Mouse (Mus musculus): Measurements from ENCODE around the gene Pheta2. TPM values are rescaled to one million over a fixed set of nuclear protein-coding genes. Genes with fewer than 3 reads are reported as not detected.
A peak's percentile ranks its signal among the peaks of the same experiment; 100 is the strongest.

Pheta2 gene
- 1.2 and 1.5 TPM in 2 replicates for polyA plus RNA-seq (2015; fragmentation: Nextera tagmentation; extraction: Ambion mirVana)

GRCm38 (mm10) chr15:82338593-82339112 is at the start of gene Pheta2, which contains the start of the genes Naga and Smdt1:
TSS of gene Pheta2 (plus strand) at chr15:82338942.
TSS of gene Naga (minus strand) at chr15:82338925.
TSS of gene Smdt1 (plus strand) at chr15:82338959.
- H3K27me3 ChIP-seq (replicated peaks), result peaks cover 14% of the 10 kb centered on the region
- under 1% methylated on average over 41 of the region's 41 CpGs for WGBS

DNA sequence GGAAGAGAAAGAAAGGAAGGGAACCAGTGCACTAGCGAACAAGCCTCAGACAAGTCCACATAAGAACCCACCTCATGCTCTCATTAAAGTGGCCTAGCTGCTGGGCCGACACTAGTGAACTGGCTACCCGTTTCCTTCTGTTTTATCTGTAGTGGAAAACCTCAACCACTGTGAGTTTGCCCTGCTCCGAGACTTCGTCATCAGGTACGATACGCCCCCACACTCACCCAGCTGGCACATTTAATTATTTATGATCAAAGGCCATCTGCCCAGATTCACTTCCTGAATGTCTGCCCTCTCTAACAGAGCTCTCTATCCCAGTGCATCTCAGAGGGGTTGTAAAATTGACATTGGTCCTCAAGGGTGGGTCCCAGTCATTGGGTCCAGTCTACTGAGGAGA is 48.5 kb upstream of the Pheta2 start:
- Histone ChIP-seq H3K4me3 (no peak overlapping the region), H3K27me3 (replicated peaks) (no peaks in the 10 kb centered on the region), H3K36me3 (replicated peaks) (peaks cover 57% of the 10 kb centered on the region), H3K9ac (no peak overlapping the region), H3K4me1 (peaks cover 12% of the 10 kb centered on the region), H3K27ac (no peak overlapping the region), H3K9me3 (no peaks in the 10 kb centered on the region), H3K4me2 (no peak overlapping the region)
- no peak for ATAC-seq (replicated peaks)
- 84% methylated on average over 7 of the region's 7 CpGs for WGBS

More at GRCm38 (mm10) chr15:82338593-82339112, at the start of gene Pheta2, which contains the start of the genes Naga and Smdt1:
- peak within 1 kb of the TSS; percentile 58 for H3K9ac ChIP-seq
- H3K9me3 ChIP-seq, result no peaks in the 10 kb centered on the region
- no peaks in the 10 kb centered on the region for H3K36me3 ChIP-seq (replicated peaks)
- peak within 1 kb of the TSS; percentile 56 for H3K4me3 ChIP-seq
- H3K4me1 ChIP-seq, result peaks cover 16% of the 10 kb centered on the region
- ATAC-seq (replicated peaks), result peak; percentile 85
- H3K4me2 ChIP-seq, result peak within 1 kb of the TSS; percentile 72
- peak within 1 kb of the TSS; percentile 39; the same call in 1 of the 2 replicates for H3K27ac ChIP-seq

GRCm38 (mm10) chr15:82292851-82293250 is 45.9 kb upstream of the Pheta2 start:
- Histone ChIP-seq H3K4me3 (no peak overlapping the region), H3K27ac (peak overlapping the region; percentile 55), H3K4me2 (0 out of 2 replicates have a peak overlapping the region, but pooled peaks have one; percentile 3), H3K27me3 (replicated peaks) (no peaks in the 10 kb centered on the region), H3K9me3 (no peaks in the 10 kb centered on the region), H3K9ac (no peak overlapping the region), H3K4me1 (peaks cover 12% of the 10 kb centered on the region), H3K36me3 (replicated peaks) (peaks cover 34% of the 10 kb centered on the region)
- 9% methylated on average over 5 of the region's 5 CpGs for WGBS
- ATAC-seq (replicated peaks), result peak; percentile 29

DNA sequence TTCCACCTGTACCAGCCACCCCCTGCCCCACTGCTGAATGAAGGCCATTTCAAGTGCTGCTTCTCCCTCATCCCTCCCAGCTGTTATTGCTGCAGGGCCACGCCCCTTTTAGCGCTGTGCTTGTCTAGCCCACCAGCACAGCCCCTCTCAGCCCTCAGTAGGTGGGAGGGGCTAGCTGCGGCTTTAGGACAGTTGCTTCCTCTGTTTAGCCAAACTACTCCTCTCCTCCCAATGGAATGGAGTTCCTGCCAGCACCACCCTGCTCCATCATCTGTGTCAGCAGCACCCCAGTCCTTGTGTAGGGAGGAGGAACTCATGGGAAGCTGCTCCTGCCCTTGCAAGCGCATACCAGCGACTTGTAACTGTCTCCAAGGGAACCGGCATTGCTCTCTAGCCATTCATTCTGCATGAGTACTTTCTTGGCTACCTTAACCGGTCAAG is 45.5 kb upstream of the Pheta2 start:
- Histone ChIP-seq H3K4me1 (peaks cover 12% of the 10 kb centered on the region), H3K36me3 (replicated peaks) (peaks cover 31% of the 10 kb centered on the region), H3K4me2 (0 out of 2 replicates have a peak overlapping the region, but pooled peaks have one; percentile 3), H3K4me3 (no peak overlapping the region), H3K9me3 (no peaks in the 10 kb centered on the region), H3K27me3 (replicated peaks) (no peaks in the 10 kb centered on the region), H3K27ac (peak overlapping the region; percentile 55), H3K9ac (no peak overlapping the region)
- 5% methylated on average over 7 of the region's 7 CpGs for WGBS
- peak; percentile 74 for ATAC-seq (replicated peaks)

- peak; percentile 31 for ATAC-seq (replicated peaks)
- no peak overlapping the region for H3K4me3 ChIP-seq
- no peak overlapping the region for H3K9ac ChIP-seq
- 0 out of 2 replicates have a peak, but pooled peaks cover 2% of the 10 kb centered on the region for H3K27me3 ChIP-seq (replicated peaks)
- H3K36me3 ChIP-seq (replicated peaks), result peaks cover 24% of the 10 kb centered on the region
- H3K9me3 ChIP-seq, result no peaks in the 10 kb centered on the region
- peak overlapping the region; percentile 36; the same call in 1 of the 2 replicates for H3K27ac ChIP-seq
- 40% methylated on average over 8 of the region's 8 CpGs for WGBS
- H3K4me2 ChIP-seq, result no peak overlapping the region
- H3K4me1 ChIP-seq, result peaks cover 12% of the 10 kb centered on the region
Measured at GRCm38 (mm10) chr15:82294059-82294458, 44.7 kb upstream of the Pheta2 start.

DNA sequence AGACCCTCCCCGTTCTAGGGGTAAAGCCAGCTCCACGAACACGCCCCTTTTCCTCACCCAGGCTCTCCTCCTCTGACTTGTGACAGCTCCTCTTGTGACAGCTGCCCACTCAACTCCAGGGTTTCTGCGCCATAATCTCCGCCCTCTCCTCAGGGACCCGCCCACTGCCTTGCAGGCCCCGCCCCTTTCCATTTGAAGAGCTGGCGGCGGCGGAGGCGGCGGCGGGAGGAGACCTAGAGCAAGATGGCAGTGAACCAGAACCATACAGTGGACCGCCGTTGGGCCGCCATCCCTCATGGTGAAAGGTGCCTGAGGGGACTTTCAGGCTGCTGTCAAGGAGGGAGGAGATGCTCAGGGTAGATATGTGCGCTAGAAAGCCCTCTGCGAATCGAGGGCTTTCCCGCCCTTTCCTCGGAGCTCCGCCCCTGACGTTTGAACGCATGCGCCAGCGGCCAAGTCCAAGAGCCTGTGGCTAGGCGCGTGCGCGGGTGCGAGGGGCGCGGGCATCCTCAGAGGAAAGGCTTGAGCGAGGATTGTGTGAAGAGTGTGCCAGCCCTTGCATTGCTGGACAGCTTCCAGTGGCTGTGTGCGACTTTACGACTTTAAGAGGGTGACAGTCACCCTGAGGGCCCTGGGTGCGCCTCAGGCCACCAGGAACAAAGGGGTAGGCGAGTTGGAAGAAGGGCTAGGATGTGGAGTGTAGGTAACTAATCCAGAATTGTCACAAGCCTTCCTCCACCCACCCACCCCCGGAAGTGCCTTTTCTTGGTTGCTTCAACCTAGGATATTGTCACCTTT is 39.8 kb upstream of the Pheta2 start, which contains the start of gene Wbp2nl:
Gene Wbp2nl, plus strand, starts transcription at position 191 of the 798 bp plus-strand sequence.
- Histone ChIP-seq H3K4me2 (0 out of 2 replicates have a peak within 1 kb of the TSS, but pooled peaks have one; percentile 8), H3K27me3 (replicated peaks) (0 out of 2 replicates have a peak, but pooled peaks cover 3% of the 10 kb centered on the region), H3K9ac (no peak within 1 kb of the TSS), H3K4me3 (no peak within 1 kb of the TSS), H3K36me3 (replicated peaks) (no peaks in the 10 kb centered on the region), H3K9me3 (no peaks in the 10 kb centered on the region), H3K27ac (no peak within 1 kb of the TSS), H3K4me1 (no peaks in the 10 kb centered on the region)
- ATAC-seq (replicated peaks), result no peak
- 66% methylated on average over 39 of the region's 39 CpGs for WGBS

DNA sequence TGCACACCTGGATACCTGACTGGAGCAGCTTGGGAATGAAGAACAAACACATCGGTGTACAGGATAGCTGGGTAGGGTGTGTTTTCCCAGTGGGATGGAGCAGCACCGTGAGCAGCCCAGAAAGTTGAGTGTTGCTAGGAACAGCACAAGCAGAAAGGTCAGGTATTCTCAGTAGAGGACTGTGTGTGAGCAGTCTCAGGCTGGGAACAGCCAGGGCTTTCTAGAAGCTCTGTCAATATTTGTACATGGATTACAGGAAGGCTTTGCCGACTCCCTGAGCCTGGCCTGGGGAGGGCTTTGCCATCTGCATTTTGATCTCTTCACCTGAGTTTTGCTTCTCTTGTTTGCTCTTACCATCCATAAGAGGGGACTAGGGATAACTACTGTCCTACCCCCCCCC is 31.6 kb upstream of the Pheta2 start:
- no peaks in the 10 kb centered on the region for H3K4me1 ChIP-seq
- H3K36me3 ChIP-seq (replicated peaks), result no peaks in the 10 kb centered on the region
- 80% methylated on average over 3 of the region's 3 CpGs for WGBS
- H3K9me3 ChIP-seq, result no peaks in the 10 kb centered on the region
- H3K4me2 ChIP-seq, result no peak overlapping the region
- H3K27ac ChIP-seq, result no peak overlapping the region
- ATAC-seq (replicated peaks), result no peak
- no peaks in the 10 kb centered on the region for H3K27me3 ChIP-seq (replicated peaks)
- H3K9ac ChIP-seq, result no peak overlapping the region
- H3K4me3 ChIP-seq, result no peak overlapping the region

DNA sequence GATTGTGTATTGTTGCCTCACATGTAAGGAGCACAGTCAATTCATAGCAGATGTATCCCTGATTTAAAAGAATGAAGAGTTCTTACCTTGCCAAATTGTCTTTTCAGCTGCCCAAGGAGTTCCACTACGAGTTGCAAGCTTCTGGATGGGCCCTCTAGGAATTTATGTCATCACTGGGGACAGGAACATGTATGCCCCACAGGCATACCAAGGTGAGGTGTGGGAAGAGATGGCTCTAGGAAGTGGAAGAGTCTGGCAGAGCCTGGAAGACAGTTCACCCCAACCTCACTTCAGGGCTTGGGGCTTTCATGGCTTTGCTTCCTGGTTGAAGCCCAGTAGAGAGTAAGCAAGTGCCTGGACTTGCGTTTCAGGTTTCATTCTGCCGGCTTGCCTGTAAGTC is 30.3 kb upstream of the Pheta2 start:
- H3K4me2 ChIP-seq, result no peak overlapping the region
- no peak overlapping the region for H3K4me3 ChIP-seq
- H3K36me3 ChIP-seq (replicated peaks), result no peaks in the 10 kb centered on the region
- H3K4me1 ChIP-seq, result no peaks in the 10 kb centered on the region
- no peaks in the 10 kb centered on the region for H3K27me3 ChIP-seq (replicated peaks)
- no peak overlapping the region for H3K9ac ChIP-seq
- ATAC-seq (replicated peaks), result no peak
- whole genome bisulfite sequencing, result 77% methylated on average over 3 of the region's 3 CpGs
- no peak overlapping the region for H3K27ac ChIP-seq
- no peaks in the 10 kb centered on the region for H3K9me3 ChIP-seq

- H3K9me3 ChIP-seq, result no peaks in the 10 kb centered on the region
- H3K27ac ChIP-seq, result no peak overlapping the region
- H3K36me3 ChIP-seq (replicated peaks), result no peaks in the 10 kb centered on the region
- ATAC-seq (replicated peaks), result no peak
- H3K4me1 ChIP-seq, result no peaks in the 10 kb centered on the region
- no peak overlapping the region for H3K9ac ChIP-seq
- H3K4me2 ChIP-seq, result no peak overlapping the region
- WGBS, result 88% methylated on average over 6 of the region's 6 CpGs
- no peaks in the 10 kb centered on the region for H3K27me3 ChIP-seq (replicated peaks)
- no peak overlapping the region for H3K4me3 ChIP-seq
Measured at GRCm38 (mm10) chr15:82317839-82318238, 20.9 kb upstream of the Pheta2 start.

- no peak overlapping the region for H3K4me3 ChIP-seq
- no peak overlapping the region for H3K4me2 ChIP-seq
- no peaks in the 10 kb centered on the region for H3K36me3 ChIP-seq (replicated peaks)
- H3K9ac ChIP-seq, result no peak overlapping the region
- H3K27ac ChIP-seq, result no peak overlapping the region
- H3K27me3 ChIP-seq (replicated peaks), result no peaks in the 10 kb centered on the region
- H3K4me1 ChIP-seq, result no peaks in the 10 kb centered on the region
- WGBS, result 69% methylated on average over 1 of the region's 1 CpGs
- no peak for ATAC-seq (replicated peaks)
- no peaks in the 10 kb centered on the region for H3K9me3 ChIP-seq
Measured at GRCm38 (mm10) chr15:82319613-82320012, 19.1 kb upstream of the Pheta2 start.

GRCm38 (mm10) chr15:82322195-82322594 is 16.5 kb upstream of the Pheta2 start:
- no peaks in the 10 kb centered on the region for H3K36me3 ChIP-seq (replicated peaks)
- H3K9me3 ChIP-seq, result no peaks in the 10 kb centered on the region
- 75% methylated on average over 8 of the region's 8 CpGs for WGBS
- no peak overlapping the region for H3K4me3 ChIP-seq
- H3K27me3 ChIP-seq (replicated peaks), result no peaks in the 10 kb centered on the region
- H3K9ac ChIP-seq, result no peak overlapping the region
- no peak overlapping the region for H3K4me2 ChIP-seq
- ATAC-seq (replicated peaks), result no peak
- no peak overlapping the region for H3K27ac ChIP-seq
- H3K4me1 ChIP-seq, result no peaks in the 10 kb centered on the region

DNA sequence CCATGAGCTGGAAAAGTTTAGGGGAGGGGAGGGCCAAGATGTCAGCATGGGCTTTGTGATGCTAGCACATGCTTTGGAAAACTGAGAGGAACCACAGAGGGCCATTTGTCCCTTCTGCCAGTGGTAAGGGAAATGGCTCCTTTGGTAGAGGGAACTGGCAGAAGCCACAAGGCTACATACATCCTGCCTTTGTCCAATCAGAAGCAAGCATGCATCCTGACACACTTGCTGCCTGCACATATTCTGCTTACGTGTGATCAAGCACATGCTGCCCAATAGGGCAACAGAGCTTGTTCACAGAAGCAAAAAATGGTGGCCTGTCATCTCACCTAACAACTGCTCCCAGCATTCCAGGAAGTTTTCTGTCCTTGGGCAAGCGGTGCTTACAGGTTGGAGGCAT is 13.4 kb upstream of the Pheta2 start:
- no peak for ATAC-seq (replicated peaks)
- Histone ChIP-seq H3K27ac (no peak overlapping the region), H3K9me3 (no peaks in the 10 kb centered on the region), H3K9ac (no peak overlapping the region), H3K36me3 (replicated peaks) (no peaks in the 10 kb centered on the region), H3K4me2 (no peak overlapping the region), H3K27me3 (replicated peaks) (no peaks in the 10 kb centered on the region), H3K4me1 (no peaks in the 10 kb centered on the region), H3K4me3 (no peak overlapping the region)
- WGBS, result 72% methylated on average over 2 of the region's 2 CpGs
